Mouse (Mus musculus) heart, embryonic 12.5 days (tissue): ENCODE measurements around the gene Cers1. TPM values are rescaled to one million over a fixed set of nuclear protein-coding genes. Genes with fewer than 3 reads are reported as not detected.

Source experiments
- ATAC-seq: fragments of 200-750 bp; cut with Nextera tagmentation; 2 replicates; pipeline ENCODE4 v1.8.0; 2017; ENCODE audit warnings: moderate TSS enrichment, moderate library complexity; ENCODE audit not compliant: insufficient number of reproducible peaks, low FRiP score
- H3K27ac ChIP-seq: fragments of 300-500 bp; sonication (generic); 2 replicates; pipeline ENCODE4 v1.5.1; 2016; ENCODE audit warnings: mild to moderate bottlenecking, moderate library complexity; ENCODE audit not compliant: poor library complexity, severe bottlenecking
- H3K27me3 ChIP-seq: fragments of 300-500 bp; sonication (generic); replicated peaks from 2 replicates; pipeline ENCODE4 v1.6.1; 2016; ENCODE audit warnings: mild to moderate bottlenecking, moderate library complexity
- H3K36me3 ChIP-seq: fragments of 300-500 bp; sonication (generic); 2 replicates; pipeline ENCODE4 v1.6.1; 2016; ENCODE audit warnings: mild to moderate bottlenecking, moderate library complexity
- H3K4me1 ChIP-seq: fragments of 300-500 bp; sonication (generic); replicated peaks from 2 replicates; pipeline ENCODE4 v1.6.1; 2016; ENCODE audit warnings: mild to moderate bottlenecking
- H3K4me2 ChIP-seq: fragments of 300-500 bp; sonication (generic); 2 replicates; pipeline ENCODE4 v1.6.1; 2016; ENCODE audit warnings: mild to moderate bottlenecking, moderate library complexity
- H3K4me3 ChIP-seq: fragments of 300-500 bp; sonication (generic); 2 replicates; pipeline ENCODE4 v1.5.1; 2016; ENCODE audit warnings: mild to moderate bottlenecking
- H3K9ac ChIP-seq: fragments of 300-500 bp; sonication (generic); 2 replicates; pipeline ENCODE4 v1.6.1; 2016; ENCODE audit warnings: mild to moderate bottlenecking, moderate library complexity
- H3K9me3 ChIP-seq: fragments of 300-500 bp; sonication (generic); replicated peaks from 2 replicates; pipeline ENCODE4 v1.6.1; 2016; ENCODE audit warnings: mild to moderate bottlenecking, moderate library complexity
- WGBS: fragments of 180-500 bp; shearing (Covaris S2); methylation state at CpG from one replicate; pipeline ENCODE4 v1.1.7; 2016; 5-methylcytosine and 5-hydroxymethylcytosine counted together
- polyA plus RNA-seq: library from polyadenylated mRNA; unstranded; fragments of >200 nt; fragmentation: Nextera tagmentation; extraction: Ambion mirVana; gene quantifications from 2 replicates; pipeline ENCODE4 v1.2.1, GENCODE M21; 2016

Gene Cers1
- polyA plus RNA-seq, 1 experiment from 2014 or later: 2.1 TPM

- H3K4me3 ChIP-seq: peak overlapping the region; percentile 96
- peak; percentile 43 for ATAC-seq
- H3K36me3 ChIP-seq: peaks cover 23% of the 10 kb centered on the region
- peaks cover 54% of the 10 kb centered on the region for H3K4me1 ChIP-seq
- H3K9me3 ChIP-seq: 0 out of 2 replicates have a peak, but pooled peaks cover 2% of the 10 kb centered on the region
- peak overlapping the region; percentile 79 for H3K27ac ChIP-seq
- H3K9ac ChIP-seq: peak overlapping the region; percentile 98
- peak overlapping the region; percentile 99 for H3K4me2 ChIP-seq
- H3K27me3 ChIP-seq: no peaks in the 10 kb centered on the region
- WGBS: 0% methylated on average over 63 of the region's 64 CpGs
Observed at GRCm38 (mm10) chr8:70352657-70353151, 37.1 kb downstream of the Cers1 start.

- ATAC-seq: peak; percentile 91
- peak within 1 kb of the TSS; percentile 98 for H3K9ac ChIP-seq
- H3K4me1 ChIP-seq: peaks cover 49% of the 10 kb centered on the region
- peak within 1 kb of the TSS; percentile 96 for H3K4me3 ChIP-seq
- H3K4me2 ChIP-seq: peak within 1 kb of the TSS; percentile 99
- WGBS: under 1% methylated on average over 69 of the region's 69 CpGs
- peak within 1 kb of the TSS; percentile 79 for H3K27ac ChIP-seq
- H3K9me3 ChIP-seq: 0 out of 2 replicates have a peak, but pooled peaks cover 2% of the 10 kb centered on the region
- peaks cover 19% of the 10 kb centered on the region for H3K36me3 ChIP-seq
- H3K27me3 ChIP-seq: no peaks in the 10 kb centered on the region
Observed at GRCm38 (mm10) chr8:70353194-70353817, 37.7 kb downstream of the Cers1 start, which contains the start of gene Upf1. TSS of gene Upf1 (minus strand) at chr8:70353278.

- no peaks in the 10 kb centered on the region for H3K27me3 ChIP-seq
- WGBS: 65% methylated on average over 4 of the region's 4 CpGs
- peak overlapping the region; percentile 67 for H3K9ac ChIP-seq
- 0 out of 2 replicates have a peak, but pooled peaks cover 2% of the 10 kb centered on the region for H3K9me3 ChIP-seq
- H3K27ac ChIP-seq: no peak overlapping the region
- peaks cover 42% of the 10 kb centered on the region for H3K4me1 ChIP-seq
- H3K4me3 ChIP-seq: peak overlapping the region; percentile 96
- peak overlapping the region; percentile 76 for H3K4me2 ChIP-seq
- H3K36me3 ChIP-seq: peaks cover 12% of the 10 kb centered on the region
- ATAC-seq: no peak
Observed at GRCm38 (mm10) chr8:70354004-70354403, 38.4 kb downstream of the Cers1 start.

GRCm38 (mm10) chr8:70356111-70356510 is 40.5 kb downstream of the Cers1 start:
- Histone ChIP-seq H3K36me3 (no peaks in the 10 kb centered on the region), H3K27ac (peak overlapping the region; percentile 48; the same call in 1 of the 2 replicates), H3K4me3 (no peak overlapping the region), H3K9me3 (0 out of 2 replicates have a peak, but pooled peaks cover 2% of the 10 kb centered on the region), H3K4me2 (no peak overlapping the region), H3K9ac (no peak overlapping the region), H3K4me1 (peaks cover 28% of the 10 kb centered on the region), H3K27me3 (no peaks in the 10 kb centered on the region)
- 71% methylated on average over 1 of the region's 1 CpGs for WGBS
- ATAC-seq: peak; percentile 69

- H3K9ac ChIP-seq: no peak overlapping the region
- H3K27me3 ChIP-seq: no peaks in the 10 kb centered on the region
- peaks cover 7% of the 10 kb centered on the region for H3K4me1 ChIP-seq
- WGBS: 30% methylated on average over 3 of the region's 3 CpGs
- H3K4me2 ChIP-seq: no peak overlapping the region
- H3K4me3 ChIP-seq: no peak overlapping the region
- no peak for ATAC-seq
- 0 out of 2 replicates have a peak, but pooled peaks cover 2% of the 10 kb centered on the region for H3K9me3 ChIP-seq
- H3K36me3 ChIP-seq: no peaks in the 10 kb centered on the region
- H3K27ac ChIP-seq: no peak overlapping the region
Observed at GRCm38 (mm10) chr8:70359411-70359810, 43.8 kb downstream of the Cers1 start.

- Histone ChIP-seq H3K9ac (no peak overlapping the region), H3K27me3 (no peaks in the 10 kb centered on the region), H3K36me3 (no peaks in the 10 kb centered on the region), H3K4me1 (peaks cover 7% of the 10 kb centered on the region), H3K4me3 (no peak overlapping the region), H3K9me3 (0 out of 2 replicates have a peak, but pooled peaks cover 2% of the 10 kb centered on the region), H3K4me2 (no peak overlapping the region), H3K27ac (no peak overlapping the region)
- 49% methylated on average over 4 of the region's 4 CpGs for WGBS
- no peak for ATAC-seq
Observed at GRCm38 (mm10) chr8:70360769-70361168, 45.2 kb downstream of the Cers1 start.

GRCm38 (mm10) chr8:70361484-70362032 is 46.0 kb downstream of the Cers1 start:
- Histone ChIP-seq H3K27ac (no peak overlapping the region), H3K4me1 (peaks cover 7% of the 10 kb centered on the region), H3K36me3 (no peaks in the 10 kb centered on the region), H3K9ac (0 out of 2 replicates have a peak overlapping the region, but pooled peaks have one; percentile 14), H3K4me2 (no peak overlapping the region), H3K9me3 (0 out of 2 replicates have a peak, but pooled peaks cover 2% of the 10 kb centered on the region), H3K27me3 (no peaks in the 10 kb centered on the region), H3K4me3 (no peak overlapping the region)
- ATAC-seq: no peak
- 69% methylated on average over 10 of the region's 10 CpGs for WGBS

GRCm38 (mm10) chr8:70364066-70364465 is 48.5 kb downstream of the Cers1 start:
- Histone ChIP-seq H3K4me1 (peaks cover 11% of the 10 kb centered on the region), H3K9me3 (no peaks in the 10 kb centered on the region), H3K27ac (no peak overlapping the region), H3K4me3 (no peak overlapping the region), H3K4me2 (no peak overlapping the region), H3K27me3 (no peaks in the 10 kb centered on the region), H3K36me3 (no peaks in the 10 kb centered on the region), H3K9ac (no peak overlapping the region)
- ATAC-seq: peak; percentile 61
- 35% methylated on average over 5 of the region's 5 CpGs for WGBS

GRCm38 (mm10) chr8:70366588-70366987 is 51.0 kb downstream of the Cers1 start:
- Histone ChIP-seq H3K4me1 (peaks cover 14% of the 10 kb centered on the region), H3K4me3 (no peak overlapping the region), H3K9ac (no peak overlapping the region), H3K27me3 (peaks cover 3% of the 10 kb centered on the region), H3K36me3 (no peaks in the 10 kb centered on the region), H3K4me2 (no peak overlapping the region), H3K9me3 (no peaks in the 10 kb centered on the region), H3K27ac (no peak overlapping the region)
- ATAC-seq: no peak
- 73% methylated on average over 5 of the region's 5 CpGs for WGBS

- no peak for ATAC-seq
- Histone ChIP-seq H3K36me3 (no peaks in the 10 kb centered on the region), H3K9ac (no peak overlapping the region), H3K4me2 (no peak overlapping the region), H3K9me3 (no peaks in the 10 kb centered on the region), H3K4me3 (no peak overlapping the region), H3K27ac (no peak overlapping the region), H3K27me3 (peaks cover 41% of the 10 kb centered on the region), H3K4me1 (peaks cover 47% of the 10 kb centered on the region)
- WGBS: 73% methylated on average over 7 of the region's 7 CpGs
Observed at GRCm38 (mm10) chr8:70370476-70370875, 54.9 kb downstream of the Cers1 start.

- Histone ChIP-seq H3K36me3 (no peaks in the 10 kb centered on the region), H3K9ac (no peak overlapping the region), H3K4me2 (no peak overlapping the region), H3K9me3 (no peaks in the 10 kb centered on the region), H3K4me3 (no peak overlapping the region), H3K27me3 (peaks cover 56% of the 10 kb centered on the region), H3K27ac (peak overlapping the region; percentile 65; the same call in 1 of the 2 replicates), H3K4me1 (peaks cover 58% of the 10 kb centered on the region)
- 26% methylated on average over 6 of the region's 6 CpGs for WGBS
- peak; percentile 54 for ATAC-seq
Observed at GRCm38 (mm10) chr8:70371951-70372350, 56.4 kb downstream of the Cers1 start.
